13 mouse cellular contexts compared by ENCODE assay signal in genomic region chr13:52306783-52307440, GRCm38 (mm10).
DNase-seq lines count a peak whose midpoint lies in the region; ATAC-seq and TF ChIP-seq lines count a peak whose summit lies in the region.
"Had no signal": no experiment of that assay in that cellular context is flagged by ENCODE, and none has a peak within 500 bp of the region (broad histone marks: within the 10 kb centered on the region; RNA-seq: fewer than 3 reads in every experiment).

No protein-coding gene starts in this region.

- DNase-seq in frontal cortex, postnatal 10 days (ENCODE audit: low spot score in 2 of 2): no peak
- peak; percentile 57 to 67 for DNase-seq in right cerebral cortex, adult 2 months (ENCODE audit: low spot score in 2 of 2)
- no peak for DNase-seq in right cerebral cortex, postnatal 10 days (ENCODE audit: low spot score in 2 of 2)
- DNase-seq in stomach, postnatal 0 days (ENCODE audit: low spot score): no peak
- DNase-seq in spleen, postnatal 14 days (ENCODE audit: low spot score in 2 of 2): no peak
- no peak for DNase-seq in thymus, postnatal 36 days
- DNase-seq: gastrocnemius, postnatal 14 days; kidney, adult 11 months had no signal

- no peak overlapping the region for H3K4me3 ChIP-seq in heart, embryonic 13.5 days
- no peak overlapping the region for H3K4me3 ChIP-seq in stomach, postnatal 0 days (ENCODE audit: low read depth, low read length)
- H3K4me3 ChIP-seq: embryonic facial prominence, embryonic 13.5 days; limb, embryonic 10.5 days; lung, embryonic 15.5 days had no signal

- no peak for TF ChIP-seq EP300 in stomach, postnatal 0 days (optimal IDR thresholded peaks at IDR 0.05)

- H3K4me2 ChIP-seq in heart, embryonic 13.5 days: peak overlapping the region; percentile 12
- no peak overlapping the region for H3K4me2 ChIP-seq in stomach, postnatal 0 days (replicated peaks; ENCODE audit: low read depth)
- H3K4me2 ChIP-seq: embryonic facial prominence, embryonic 13.5 days; lung, embryonic 15.5 days had no signal

- peaks cover 12% of the 10 kb centered on the region for H3K4me1 ChIP-seq in heart, embryonic 13.5 days
- H3K4me1 ChIP-seq in stomach, postnatal 0 days (replicated peaks; ENCODE audit: control insufficient read depth, insufficient read depth): no peaks in the 10 kb centered on the region
- H3K4me1 ChIP-seq: embryonic facial prominence, embryonic 13.5 days; limb, embryonic 10.5 days; lung, embryonic 15.5 days had no signal

- no peaks in the 10 kb centered on the region for H3K36me3 ChIP-seq in heart, embryonic 13.5 days
- H3K36me3 ChIP-seq in stomach, postnatal 0 days (ENCODE audit: control insufficient read depth, insufficient read depth, low read length): no peaks in the 10 kb centered on the region
- H3K36me3 ChIP-seq: embryonic facial prominence, embryonic 13.5 days; limb, embryonic 10.5 days; lung, embryonic 15.5 days had no signal

- no peaks in the 10 kb centered on the region for H3K9me3 ChIP-seq in heart, embryonic 13.5 days
- H3K9me3 ChIP-seq in stomach, postnatal 0 days (ENCODE audit: control insufficient read depth, low read length): no peaks in the 10 kb centered on the region
- H3K9me3 ChIP-seq: embryonic facial prominence, embryonic 13.5 days; limb, embryonic 10.5 days; lung, embryonic 15.5 days had no signal

- H3K27ac ChIP-seq in heart, embryonic 13.5 days (replicated peaks): 0 out of 2 replicates have a peak overlapping the region, but pooled peaks have one; percentile 2
- no peak overlapping the region for H3K27ac ChIP-seq in stomach, postnatal 0 days (replicated peaks)
- H3K27ac ChIP-seq: embryonic facial prominence, embryonic 13.5 days; limb, embryonic 10.5 days; lung, embryonic 15.5 days had no signal

- TF ChIP-seq CTCF in stomach, postnatal 0 days (IDR thresholded peaks at IDR 0.05; ENCODE audit: low read depth): no peak

- H3K9ac ChIP-seq in heart, embryonic 13.5 days: no peak overlapping the region
- H3K9ac ChIP-seq in stomach, postnatal 0 days (ENCODE audit: low read length): no peak overlapping the region
- H3K9ac ChIP-seq: embryonic facial prominence, embryonic 13.5 days; lung, embryonic 15.5 days had no signal

- WGBS in heart, embryonic 13.5 days: 51% methylated on average over 9 of the region's 9 CpGs
- 46% methylated on average over 9 of the region's 9 CpGs for WGBS in stomach, postnatal 0 days

- no peaks in the 10 kb centered on the region for H3K27me3 ChIP-seq in heart, embryonic 13.5 days (replicated peaks)
- no peaks in the 10 kb centered on the region for H3K27me3 ChIP-seq in stomach, postnatal 0 days (ENCODE audit: control insufficient read depth, insufficient read depth, low read length)
- H3K27me3 ChIP-seq: embryonic facial prominence, embryonic 13.5 days; lung, embryonic 15.5 days had no signal

- ATAC-seq in frontal cortex, adult (ENCODE audit: low TSS enrichment): peak; percentile 97
- ATAC-seq in heart, embryonic 13.5 days (ENCODE audit: extremely low read depth, insufficient number of reproducible peaks, low FRiP score, low TSS enrichment): no peak
- ATAC-seq in stomach, postnatal 0 days (ENCODE audit: low FRiP score, low TSS enrichment): peak; percentile 54; the same call in 1 of the 2 replicates

Comparison
In these comparisons a context has a peak if more than half of its experiments do, and no peak if none do; other contexts are left out.
1. DNase-seq: peak in right cerebral cortex, adult 2 months (2 of 2); none in frontal cortex, postnatal 10 days (0 of 2), right cerebral cortex, postnatal 10 days (0 of 2), stomach, postnatal 0 days (single experiment), spleen, postnatal 14 days (0 of 2) and thymus, postnatal 36 days (0 of 2).